Comparison of ENCODE assay signal across 8 mouse cellular contexts in genomic region chr11:76243811-76244546, GRCm38 (mm10). TPM values are rescaled to one million over a fixed set of nuclear protein-coding genes. Genes with fewer than 3 reads are reported as not detected.
DNase-seq lines count a peak whose midpoint lies in the region; ATAC-seq and TF ChIP-seq lines count a peak whose summit lies in the region.

No protein-coding gene starts in this region.

- H3K36me3 ChIP-seq in hindbrain, embryonic 16.5 days (ENCODE audit: control insufficient read depth, insufficient read depth, low read length): peaks cover 3% of the 10 kb centered on the region; the same call in 1 of the 2 replicates
- peaks cover 16% of the 10 kb centered on the region for H3K36me3 ChIP-seq in midbrain, postnatal 0 days (ENCODE audit: insufficient read depth, low read length)

- 4% methylated on average over 34 of the region's 34 CpGs for WGBS in hindbrain, embryonic 16.5 days
- 3% methylated on average over 34 of the region's 34 CpGs for WGBS in midbrain, postnatal 0 days

- peak overlapping the region; percentile 91 for H3K4me3 ChIP-seq in left cerebral cortex, adult 2 months
- H3K4me3 ChIP-seq in hindbrain, embryonic 16.5 days (ENCODE audit: low read length): peak overlapping the region; percentile 51
- peak overlapping the region; percentile 86 for H3K4me3 ChIP-seq in midbrain, postnatal 0 days (ENCODE audit: low read depth, low read length)

- H3K27ac ChIP-seq in left cerebral cortex, adult 2 months: peak overlapping the region; percentile 86
- peak overlapping the region; percentile 90 for H3K27ac ChIP-seq in hindbrain, embryonic 16.5 days (ENCODE audit: low read depth, low read length)
- H3K27ac ChIP-seq in midbrain, postnatal 0 days (ENCODE audit: low read depth, low read length): peak overlapping the region; percentile 92

- H3K9me3 ChIP-seq in hindbrain, embryonic 16.5 days (ENCODE audit: control insufficient read depth, low read length): no peaks in the 10 kb centered on the region
- no peaks in the 10 kb centered on the region for H3K9me3 ChIP-seq in midbrain, postnatal 0 days (ENCODE audit: low read length)

- no peak for TF ChIP-seq CTCF in left cerebral cortex, adult 2 months (IDR thresholded peaks at IDR 0.05)
- TF ChIP-seq CTCF in midbrain, postnatal 0 days (IDR thresholded peaks at IDR 0.05): no peak

- H3K9ac ChIP-seq in hindbrain, embryonic 16.5 days (ENCODE audit: low read depth, low read length): peak overlapping the region; percentile 93
- peak overlapping the region; percentile 90 for H3K9ac ChIP-seq in midbrain, postnatal 0 days (replicated peaks; ENCODE audit: low read length, poor library complexity, severe bottlenecking)

- no peak; the same call in 1 of the 2 replicates for ATAC-seq in hindbrain, embryonic 16.5 days
- no peak for ATAC-seq in midbrain, postnatal 0 days (ENCODE audit: low FRiP score)

- H3K27me3 ChIP-seq in hindbrain, embryonic 16.5 days (replicated peaks; ENCODE audit: control insufficient read depth, insufficient read depth, low read length): no peaks in the 10 kb centered on the region
- no peaks in the 10 kb centered on the region for H3K27me3 ChIP-seq in midbrain, postnatal 0 days (ENCODE audit: insufficient read depth, low read length)

- no peak for DNase-seq in left cerebral cortex, adult 2 months (ENCODE audit: extremely low spot score in 1 of 2, low spot score in 2 of 2)
- DNase-seq in left cerebral cortex, adult 8-10 months (ENCODE audit: low spot score in 2 of 2): no peak
- DNase-seq in c-Kit-positive CD71-positive TER-119-positive erythroid progenitor cells, embryonic 14.5 days (ENCODE audit: low spot score): peak; percentile 21
- DNase-seq in midbrain, postnatal 0 days (ENCODE audit: low spot score): no peak
- DNase-seq in thymus, postnatal 4 days: no peak
- DNase-seq in layer of hippocampus, postnatal 14 days (ENCODE audit: low spot score in 2 of 2): no peak
- no peak for DNase-seq in B cell, adult 2 months

- peaks cover 24% of the 10 kb centered on the region for H3K4me1 ChIP-seq in hindbrain, embryonic 16.5 days (ENCODE audit: control insufficient read depth, insufficient read depth, low read depth, low read length)
- H3K4me1 ChIP-seq in midbrain, postnatal 0 days (ENCODE audit: insufficient read depth, low read length): peaks cover 5% of the 10 kb centered on the region; the same call in 1 of the 2 replicates

- intact Hi-C loops in left cerebral cortex, adult 2 months (cut with DNase I): no loop called here

- H3K4me2 ChIP-seq in hindbrain, embryonic 16.5 days (ENCODE audit: low read length): peak overlapping the region; percentile 96
- H3K4me2 ChIP-seq in midbrain, postnatal 0 days (ENCODE audit: low read depth, low read length, poor library complexity, severe bottlenecking): peak overlapping the region; percentile 79

RNA-seq across cellular contexts. Expression of gene Glod4, which starts 0.5 kb away (rescaled TPM):
- 10 to 100 TPM; 48.1 to 58.1 TPM for total RNA-seq in left cerebral cortex, adult 2 months (2021)
- total RNA-seq in left cerebral cortex, adult 8-10 months (2022): 10 to 100 TPM; 57.4 to 69.0 (median 60.8) TPM
- polyA plus RNA-seq in hindbrain, embryonic 16.5 days (2015; fragmentation: Nextera tagmentation; extraction: Ambion mirVana): 118 and 125 TPM in 2 replicates
- total RNA-seq in midbrain, postnatal 0 days (2014; rRNA removed): 63.5 and 80.0 TPM in 2 replicates
- polyA plus RNA-seq in midbrain, postnatal 0 days (2015; fragmentation: Nextera tagmentation; extraction: Ambion mirVana): 116 and 123 TPM in 2 replicates
- total RNA-seq in layer of hippocampus, postnatal 14 days (2021): 10 to 100 TPM; 47.8 to 50.4 TPM

RNA-seq across cellular contexts. Expression of gene Mrm3, which starts 0.5 kb away (rescaled TPM):
- 10 to 100 TPM; 16.6 to 19.7 TPM for total RNA-seq in left cerebral cortex, adult 2 months (2021)
- 10 to 100 TPM; 12.5 to 19.1 (median 18.6) TPM for total RNA-seq in left cerebral cortex, adult 8-10 months (2022)
- 25.7 and 26.1 TPM in 2 replicates for polyA plus RNA-seq in hindbrain, embryonic 16.5 days (2015; fragmentation: Nextera tagmentation; extraction: Ambion mirVana)
- 13.6 and 15.3 TPM in 2 replicates for total RNA-seq in midbrain, postnatal 0 days (2014; rRNA removed)
- 23.6 and 26.0 TPM in 2 replicates for polyA plus RNA-seq in midbrain, postnatal 0 days (2015; fragmentation: Nextera tagmentation; extraction: Ambion mirVana)
- 10 to 100 TPM; 15.7 to 15.8 TPM for total RNA-seq in layer of hippocampus, postnatal 14 days (2021)

RNA-seq across cellular contexts. Expression of gene Gemin4, which starts 26.5 kb away (rescaled TPM):
- total RNA-seq in left cerebral cortex, adult 2 months (2021): 1 to 10 TPM; 2.6 to 6.8 TPM
- 10 to 100 TPM in 1 of 4 experiments, 1 to 10 TPM in 3; 6.9 to 10.6 (median 9.2) TPM for total RNA-seq in left cerebral cortex, adult 8-10 months (2022)
- polyA plus RNA-seq in hindbrain, embryonic 16.5 days (2015; fragmentation: Nextera tagmentation; extraction: Ambion mirVana): 12.0 and 15.1 TPM in 2 replicates
- total RNA-seq in midbrain, postnatal 0 days (2014; rRNA removed): 10.1 and 14.1 TPM in 2 replicates
- polyA plus RNA-seq in midbrain, postnatal 0 days (2015; fragmentation: Nextera tagmentation; extraction: Ambion mirVana): 6.9 and 7.4 TPM in 2 replicates
- total RNA-seq in layer of hippocampus, postnatal 14 days (2021): 1 to 10 TPM; 6.5 to 7.2 TPM

RNA-seq across cellular contexts. Expression of gene Dbil5, which starts 26.6 kb away (rescaled TPM):
- 1 to 10 TPM; 1.5 to 2.2 TPM for total RNA-seq in left cerebral cortex, adult 2 months (2021)
- total RNA-seq in left cerebral cortex, adult 8-10 months (2022): 1 to 10 TPM in 2 of 4 experiments, under 1 TPM in 2; 0.70 to 1.3 (median 1.1) TPM
- 0.69 and 0.78 TPM in 2 replicates for polyA plus RNA-seq in hindbrain, embryonic 16.5 days (2015; fragmentation: Nextera tagmentation; extraction: Ambion mirVana)
- not detected in 2 replicates for total RNA-seq in midbrain, postnatal 0 days (2014; rRNA removed)
- polyA plus RNA-seq in midbrain, postnatal 0 days (2015; fragmentation: Nextera tagmentation; extraction: Ambion mirVana): 0.42 and 0.58 TPM in 2 replicates
- total RNA-seq in layer of hippocampus, postnatal 14 days (2021): 1 to 10 TPM in 1 of 2 experiments, under 1 TPM in 1; 0.62 to 1.7 TPM
